Mouse (Mus musculus) CH12.LX (cell line): ENCODE data around the gene Cdk15.

ENCODE experiments used
- CHD1 ChIP-seq: IDR thresholded peaks from 2 replicates; pipeline ENCODE4 v1.6.1; 2012; ENCODE audit warnings: low read depth, low read length, improper control_type of control experiment, inconsistent platforms
- CTCF ChIP-seq, 2 experiments: IDR thresholded peaks in 1 of 2; conservative IDR thresholded peaks in 1 of 2; 2 replicates each; pipeline ENCODE4 v1.5.1; 2011 to 2012; ENCODE audit warnings: low read depth in 2 of 2, low read length in 2 of 2, improper control_type of control experiment in 1 of 2, inconsistent platforms in 1 of 2, mild to moderate bottlenecking in 1 of 2, moderate library complexity in 1 of 2
- EP300 ChIP-seq: IDR thresholded peaks from 2 replicates; pipeline ENCODE4 v1.6.1; 2011; ENCODE audit warnings: low read length, improper control_type of control experiment
- POLR2A ChIP-seq: IDR thresholded peaks from 2 replicates; pipeline ENCODE4 v1.6.1; 2011; ENCODE audit warnings: low read depth, mild to moderate bottlenecking, improper control_type of control experiment, low read length
- POLR2AphosphoS2 ChIP-seq: IDR thresholded peaks from 2 replicates; pipeline ENCODE4 v1.6.1; 2011; ENCODE audit warnings: low read depth, low read length, improper control_type of control experiment
- RAD21 ChIP-seq: IDR thresholded peaks from 2 replicates; pipeline ENCODE4 v1.6.1; 2011; ENCODE audit warnings: low read depth, mild to moderate bottlenecking, low read length, improper control_type of control experiment, moderate library complexity
- SMC3 ChIP-seq: IDR thresholded peaks from 2 replicates; pipeline ENCODE4 v1.6.1; 2011; ENCODE audit warnings: low read depth, low read length, improper control_type of control experiment
- ZKSCAN1 ChIP-seq: IDR thresholded peaks from 2 replicates; pipeline ENCODE4 v1.6.1; 2012; ENCODE audit warnings: low read depth, inconsistent platforms, low read length, improper control_type of control experiment, borderline replicate concordance
- ZNF384 ChIP-seq: IDR thresholded peaks from 2 replicates; pipeline ENCODE4 v1.6.1; 2012; ENCODE audit warnings: low read depth, low read length, improper control_type of control experiment, inconsistent platforms

- TF ChIP-seq POLR2AphosphoS2 (no peak), CTCF (conservative IDR thresholded peaks at IDR 0.05 in 1 of 2, IDR thresholded peaks at IDR 0.05 in 1 of 2; ENCODE audit: low read depth in 2 of 2, low read length in 2 of 2) (no peak), ZKSCAN1 (no peak), CHD1 (no peak), RAD21 (no peak), POLR2A (no peak), EP300 (no peak), SMC3 (no peak), ZNF384 (no peak)
These were observed 137.9 kb downstream of the Cdk15 start for GRCm38 (mm10) chr1:59394616-59395015.
